Mouse (Mus musculus): Measurements from ENCODE around the gene Scn3b. TPM values are rescaled to one million over a fixed set of nuclear protein-coding genes. Genes with fewer than 3 reads are reported as not detected.
A peak's percentile ranks its signal among the peaks of the same experiment; 100 is the strongest.

The Scn3b gene
- polyA plus RNA-seq, 1 experiment from 2014 or later = 168 TPM

GRCm38 (mm10) chr9:40282968-40283367 is 14.0 kb downstream of the Scn3b start:
- no peaks in the 10 kb centered on the region for H3K4me1 ChIP-seq (replicated peaks; ENCODE audit: control insufficient read depth, insufficient read depth, low read length)
- H3K36me3 ChIP-seq (replicated peaks; ENCODE audit: control insufficient read depth, insufficient read depth) = peaks cover 69% of the 10 kb centered on the region
- H3K9me3 ChIP-seq (ENCODE audit: control insufficient read depth, low read length) = no peaks in the 10 kb centered on the region
- no peak overlapping the region for H3K4me2 ChIP-seq (replicated peaks)
- DNase-seq (ENCODE audit: low spot score) (no peak), ATAC-seq (ENCODE audit: low FRiP score) (no peak)
- no peaks in the 10 kb centered on the region for H3K27me3 ChIP-seq (ENCODE audit: control insufficient read depth, insufficient read depth, low read length)
- no peak overlapping the region for H3K4me3 ChIP-seq (replicated peaks; ENCODE audit: low read length)
- 86% methylated on average over 7 of the region's 7 CpGs for WGBS
- no peak overlapping the region for H3K27ac ChIP-seq
- no peak overlapping the region for H3K9ac ChIP-seq

GRCm38 (mm10) chr9:40292475-40292874 is 23.5 kb downstream of the Scn3b start:
- no peak for DNase-seq (ENCODE audit: low spot score)
- H3K4me1 ChIP-seq (replicated peaks; ENCODE audit: control insufficient read depth, insufficient read depth, low read length) = no peaks in the 10 kb centered on the region
- peaks cover 87% of the 10 kb centered on the region for H3K36me3 ChIP-seq (replicated peaks; ENCODE audit: control insufficient read depth, insufficient read depth)
- H3K4me2 ChIP-seq (replicated peaks) = no peak overlapping the region
- no peak overlapping the region for H3K4me3 ChIP-seq (replicated peaks; ENCODE audit: low read length)
- WGBS = 89% methylated on average over 4 of the region's 4 CpGs
- H3K9me3 ChIP-seq (ENCODE audit: control insufficient read depth, low read length) = no peaks in the 10 kb centered on the region
- H3K27me3 ChIP-seq (ENCODE audit: control insufficient read depth, insufficient read depth, low read length) = no peaks in the 10 kb centered on the region
- H3K27ac ChIP-seq = no peak overlapping the region
- H3K9ac ChIP-seq = no peak overlapping the region
- ATAC-seq (ENCODE audit: low FRiP score) = no peak

- Histone ChIP-seq H3K27me3 (ENCODE audit: control insufficient read depth, insufficient read depth, low read length) (no peaks in the 10 kb centered on the region), H3K4me2 (replicated peaks) (no peak overlapping the region), H3K9ac (no peak overlapping the region), H3K4me3 (replicated peaks; ENCODE audit: low read length) (no peak overlapping the region), H3K36me3 (replicated peaks; ENCODE audit: control insufficient read depth, insufficient read depth) (peaks cover 91% of the 10 kb centered on the region), H3K27ac (no peak overlapping the region), H3K4me1 (replicated peaks; ENCODE audit: control insufficient read depth, insufficient read depth, low read length) (no peaks in the 10 kb centered on the region), H3K9me3 (ENCODE audit: control insufficient read depth, low read length) (no peaks in the 10 kb centered on the region)
- no peak for DNase-seq (ENCODE audit: low spot score)
- ATAC-seq (ENCODE audit: low FRiP score) = no peak
- WGBS = 97% methylated on average over 8 of the region's 8 CpGs
Measured at GRCm38 (mm10) chr9:40293286-40293685, 24.3 kb downstream of the Scn3b start.

- 98% methylated on average over 5 of the region's 5 CpGs for WGBS
- Histone ChIP-seq H3K9ac (no peak overlapping the region), H3K4me2 (replicated peaks) (no peak overlapping the region), H3K27me3 (ENCODE audit: control insufficient read depth, insufficient read depth, low read length) (no peaks in the 10 kb centered on the region), H3K4me3 (replicated peaks; ENCODE audit: low read length) (no peak overlapping the region), H3K36me3 (replicated peaks; ENCODE audit: control insufficient read depth, insufficient read depth) (peaks cover 91% of the 10 kb centered on the region), H3K4me1 (replicated peaks; ENCODE audit: control insufficient read depth, insufficient read depth, low read length) (no peaks in the 10 kb centered on the region), H3K27ac (no peak overlapping the region), H3K9me3 (ENCODE audit: control insufficient read depth, low read length) (no peaks in the 10 kb centered on the region)
- no peak for DNase-seq (ENCODE audit: low spot score)
- ATAC-seq (ENCODE audit: low FRiP score) = 0 out of 2 replicates have a peak, but pooled peaks have one; percentile 9
Measured at GRCm38 (mm10) chr9:40293740-40294139, 24.7 kb downstream of the Scn3b start.

GRCm38 (mm10) chr9:40294210-40294609 is 25.2 kb downstream of the Scn3b start:
- no peak overlapping the region for H3K4me2 ChIP-seq (replicated peaks)
- H3K4me3 ChIP-seq (replicated peaks; ENCODE audit: low read length) = no peak overlapping the region
- H3K27me3 ChIP-seq (ENCODE audit: control insufficient read depth, insufficient read depth, low read length) = no peaks in the 10 kb centered on the region
- WGBS = 94% methylated on average over 5 of the region's 5 CpGs
- H3K36me3 ChIP-seq (replicated peaks; ENCODE audit: control insufficient read depth, insufficient read depth) = peaks cover 93% of the 10 kb centered on the region
- H3K9me3 ChIP-seq (ENCODE audit: control insufficient read depth, low read length) = no peaks in the 10 kb centered on the region
- H3K4me1 ChIP-seq (replicated peaks; ENCODE audit: control insufficient read depth, insufficient read depth, low read length) = no peaks in the 10 kb centered on the region
- ATAC-seq (ENCODE audit: low FRiP score) = peak; percentile 10; the same call in 1 of the 2 replicates
- no peak overlapping the region for H3K27ac ChIP-seq
- DNase-seq (ENCODE audit: low spot score) = no peak
- H3K9ac ChIP-seq = no peak overlapping the region

GRCm38 (mm10) chr9:40294866-40295265 is 25.8 kb downstream of the Scn3b start:
- WGBS = 86% methylated on average over 1 of the region's 1 CpGs
- Histone ChIP-seq H3K9ac (no peak overlapping the region), H3K9me3 (ENCODE audit: control insufficient read depth, low read length) (no peaks in the 10 kb centered on the region), H3K36me3 (replicated peaks; ENCODE audit: control insufficient read depth, insufficient read depth) (peaks cover 93% of the 10 kb centered on the region), H3K4me3 (replicated peaks; ENCODE audit: low read length) (no peak overlapping the region), H3K27ac (no peak overlapping the region), H3K27me3 (ENCODE audit: control insufficient read depth, insufficient read depth, low read length) (no peaks in the 10 kb centered on the region), H3K4me1 (replicated peaks; ENCODE audit: control insufficient read depth, insufficient read depth, low read length) (no peaks in the 10 kb centered on the region), H3K4me2 (replicated peaks) (no peak overlapping the region)
- ATAC-seq (ENCODE audit: low FRiP score) = no peak
- DNase-seq (ENCODE audit: low spot score) = no peak

- DNase-seq (ENCODE audit: low spot score) (no peak), ATAC-seq (ENCODE audit: low FRiP score) (no peak)
- 97% methylated on average over 5 of the region's 5 CpGs for WGBS
- Histone ChIP-seq H3K4me3 (replicated peaks; ENCODE audit: low read length) (no peak overlapping the region), H3K4me1 (replicated peaks; ENCODE audit: control insufficient read depth, insufficient read depth, low read length) (no peaks in the 10 kb centered on the region), H3K9me3 (ENCODE audit: control insufficient read depth, low read length) (no peaks in the 10 kb centered on the region), H3K4me2 (replicated peaks) (no peak overlapping the region), H3K27me3 (ENCODE audit: control insufficient read depth, insufficient read depth, low read length) (no peaks in the 10 kb centered on the region), H3K36me3 (replicated peaks; ENCODE audit: control insufficient read depth, insufficient read depth) (peaks cover 94% of the 10 kb centered on the region), H3K9ac (no peak overlapping the region), H3K27ac (no peak overlapping the region)
Measured at GRCm38 (mm10) chr9:40296251-40296650, 27.2 kb downstream of the Scn3b start.

- H3K9ac ChIP-seq = no peak overlapping the region
- H3K4me1 ChIP-seq (replicated peaks; ENCODE audit: control insufficient read depth, insufficient read depth, low read length) = no peaks in the 10 kb centered on the region
- no peak for ATAC-seq (ENCODE audit: low FRiP score)
- no peaks in the 10 kb centered on the region for H3K9me3 ChIP-seq (ENCODE audit: control insufficient read depth, low read length)
- H3K4me2 ChIP-seq (replicated peaks) = no peak overlapping the region
- H3K27ac ChIP-seq = no peak overlapping the region
- WGBS = 97% methylated on average over 9 of the region's 9 CpGs
- no peak overlapping the region for H3K4me3 ChIP-seq (replicated peaks; ENCODE audit: low read length)
- DNase-seq (ENCODE audit: low spot score) = no peak
- peaks cover 97% of the 10 kb centered on the region for H3K36me3 ChIP-seq (replicated peaks; ENCODE audit: control insufficient read depth, insufficient read depth)
- no peaks in the 10 kb centered on the region for H3K27me3 ChIP-seq (ENCODE audit: control insufficient read depth, insufficient read depth, low read length)
Measured at GRCm38 (mm10) chr9:40297969-40298368, 29.0 kb downstream of the Scn3b start.

GRCm38 (mm10) chr9:40299323-40299722 is 30.3 kb downstream of the Scn3b start:
- ATAC-seq (ENCODE audit: low FRiP score) (no peak), DNase-seq (ENCODE audit: low spot score) (no peak)
- no peaks in the 10 kb centered on the region for H3K9me3 ChIP-seq (ENCODE audit: control insufficient read depth, low read length)
- no peaks in the 10 kb centered on the region for H3K27me3 ChIP-seq (ENCODE audit: control insufficient read depth, insufficient read depth, low read length)
- peaks cover 98% of the 10 kb centered on the region for H3K36me3 ChIP-seq (replicated peaks; ENCODE audit: control insufficient read depth, insufficient read depth)
- no peak overlapping the region for H3K9ac ChIP-seq
- H3K4me3 ChIP-seq (replicated peaks; ENCODE audit: low read length) = no peak overlapping the region
- no peak overlapping the region for H3K27ac ChIP-seq
- H3K4me1 ChIP-seq (replicated peaks; ENCODE audit: control insufficient read depth, insufficient read depth, low read length) = no peaks in the 10 kb centered on the region
- H3K4me2 ChIP-seq (replicated peaks) = no peak overlapping the region
- WGBS = 97% methylated on average over 7 of the region's 7 CpGs
